Mouse (Mus musculus) small intestine, adult 2 months (tissue): ENCODE results near the gene Dctn2.

Experiments
- CTCF ChIP-seq: fragments of 200-500 bp; IDR thresholded peaks from 2 replicates; pipeline ENCODE4 v1.5.1; 2012; ENCODE audit warnings: low read depth, mild to moderate bottlenecking, control low read depth, inconsistent platforms, low read length, moderate library complexity, mixed read lengths; ENCODE audit not compliant: insufficient replicate concordance, insufficient read length; ENCODE audit errors: extremely low read depth
- POLR2A ChIP-seq: fragments of 200-500 bp; IDR thresholded peaks from 2 replicates; pipeline ENCODE4 v1.6.1; 2012; ENCODE audit warnings: low read depth, mild to moderate bottlenecking, control low read depth, inconsistent platforms, low read length, moderate library complexity

- TF ChIP-seq CTCF (no peak), POLR2A (no peak)
Observed at GRCm38 (mm10) chr10:127330212-127330611, 64.0 kb downstream of the Dctn2 start.
